Mouse (Mus musculus) common myeloid progenitor, adult 5-6 weeks (primary cell): ENCODE data around the gene Fam160a2. TPM values are rescaled to one million over a fixed set of nuclear protein-coding genes. Genes with fewer than 3 reads are reported as not detected.

Source experiments
- total RNA-seq: library from RNA; stranded (forward); fragments of 200-1000, 187-1606 nt; gene quantifications from 2 replicates; pipeline ENCODE4 v1.2.3, GENCODE M21; 2017

Gene Fam160a2
- total RNA-seq, 1 experiment from 2014 or later, result 10.0 TPM

Other genes with a start within 250 kb of the Fam160a2 start
- gene Olfr684, start 236.4 kb downstream of the Fam160a2 start, total RNA-seq, result not detected in 2 replicates
- not detected in 2 replicates for gene Olfr685, start 214.0 kb downstream of the Fam160a2 start, total RNA-seq
- not detected in 2 replicates for gene Olfr686, start 192.6 kb downstream of the Fam160a2 start, total RNA-seq
- gene Olfr688, start 112.0 kb downstream of the Fam160a2 start, total RNA-seq, result not detected in 2 replicates
- gene Olfr689, start 88.9 kb downstream of the Fam160a2 start, total RNA-seq, result not detected in 2 replicates
- not detected in 2 replicates for gene Olfr690, start 66.0 kb downstream of the Fam160a2 start, total RNA-seq
- gene Olfr691, start 57.8 kb downstream of the Fam160a2 start, total RNA-seq, result not detected in 2 replicates
- not detected in 2 replicates for gene Olfr692, start 31.8 kb downstream of the Fam160a2 start, total RNA-seq
- gene Gm5901, start 25.0 kb downstream of the Fam160a2 start, total RNA-seq, result not detected in 2 replicates
- not detected in 2 replicates for gene Cnga4, start 4.5 kb upstream of the Fam160a2 start, total RNA-seq
- not detected in 2 replicates for gene Cckbr, start 25.7 kb upstream of the Fam160a2 start, total RNA-seq
- gene Cavin3, start 82.2 kb upstream of the Fam160a2 start, total RNA-seq, result 0.59 and 0.92 TPM in 2 replicates
- 22.7 and 28.7 TPM in 2 replicates for gene Smpd1, start 154.3 kb upstream of the Fam160a2 start, total RNA-seq
- 0.64 TPM in 1 of 2 replicates, not detected in the other for gene Apbb1, start 181.6 kb upstream of the Fam160a2 start, total RNA-seq
- not detected in 2 replicates for gene Hpx, start 200.1 kb upstream of the Fam160a2 start, total RNA-seq
- 5.4 and 6.4 TPM in 2 replicates for gene Trim3, start 233.5 kb upstream of the Fam160a2 start, total RNA-seq
- gene Timm10b, start 240.0 kb upstream of the Fam160a2 start, total RNA-seq, result 73.5 and 75.4 TPM in 2 replicates
- 28.3 and 30.8 TPM in 2 replicates for gene Arfip2, start 240.4 kb upstream of the Fam160a2 start, total RNA-seq
- gene Gm45799, start 240.5 kb upstream of the Fam160a2 start, total RNA-seq, result 0.15 and 9.0 TPM in 2 replicates